Mouse (Mus musculus) kidney, postnatal 36 days (tissue): ENCODE results near the gene Zscan22.
"Not testable (repeated sequence)": the region's sequence is repeated elsewhere in the genome, so short reads cannot be mapped to it uniquely, and the experiment has no call there.

ENCODE experiments used
- DNase-seq, 2 experiments: peaks; one replicate each; pipeline ENCODE4 v3.0.0; 2021 to 2022; ENCODE audit warnings: mixed read lengths in 2 of 2

Gene Zscan22

GRCm38 (mm10) chr7:12927693-12928589 is 30.3 kb downstream of the Zscan22 start:
- DNase-seq = peak in 1 of 2 experiments; percentile 23

- no peak for DNase-seq
Observed at GRCm38 (mm10) chr7:12933615-12934140, 36.1 kb downstream of the Zscan22 start.

GRCm38 (mm10) chr7:12934808-12935207 is 37.2 kb downstream of the Zscan22 start:
- no peak for DNase-seq

GRCm38 (mm10) chr7:12937254-12937803 is 39.7 kb downstream of the Zscan22 start:
- DNase-seq = not testable (repeated sequence)

- DNase-seq = no peak
Observed at GRCm38 (mm10) chr7:12940599-12940998, 43.0 kb downstream of the Zscan22 start.

- peak in 1 of 2 experiments; percentile 36 for DNase-seq
Observed at GRCm38 (mm10) chr7:12943488-12943887, 45.9 kb downstream of the Zscan22 start.

- DNase-seq = peak; percentile 92 to 98
Observed at GRCm38 (mm10) chr7:12949032-12949871, 51.6 kb downstream of the Zscan22 start.

- peak in 1 of 2 experiments; percentile 37 for DNase-seq
Observed at GRCm38 (mm10) chr7:12949872-12950229, 52.2 kb downstream of the Zscan22 start.

- DNase-seq = no peak
Observed at GRCm38 (mm10) chr7:12954896-12955295, 57.3 kb downstream of the Zscan22 start.

GRCm38 (mm10) chr7:12957511-12957910 is 59.9 kb downstream of the Zscan22 start:
- no peak for DNase-seq
